Mouse (Mus musculus) naive thymus-derived CD4-positive, alpha-beta T cell, adult 5 months (primary cell): Measurements from ENCODE around the gene Bcap29. TPM values are rescaled to one million over a fixed set of nuclear protein-coding genes. Genes with fewer than 3 reads are reported as not detected.

Experiments used
- polyA plus RNA-seq: library from polyadenylated mRNA; unstranded; fragments of 100-300 nt; shearing (Covaris generic); gene quantifications from one replicate; pipeline ENCODE4 v1.2.1, GENCODE M21; 2017

The Bcap29 gene
- 36.0 TPM for polyA plus RNA-seq

DNA sequence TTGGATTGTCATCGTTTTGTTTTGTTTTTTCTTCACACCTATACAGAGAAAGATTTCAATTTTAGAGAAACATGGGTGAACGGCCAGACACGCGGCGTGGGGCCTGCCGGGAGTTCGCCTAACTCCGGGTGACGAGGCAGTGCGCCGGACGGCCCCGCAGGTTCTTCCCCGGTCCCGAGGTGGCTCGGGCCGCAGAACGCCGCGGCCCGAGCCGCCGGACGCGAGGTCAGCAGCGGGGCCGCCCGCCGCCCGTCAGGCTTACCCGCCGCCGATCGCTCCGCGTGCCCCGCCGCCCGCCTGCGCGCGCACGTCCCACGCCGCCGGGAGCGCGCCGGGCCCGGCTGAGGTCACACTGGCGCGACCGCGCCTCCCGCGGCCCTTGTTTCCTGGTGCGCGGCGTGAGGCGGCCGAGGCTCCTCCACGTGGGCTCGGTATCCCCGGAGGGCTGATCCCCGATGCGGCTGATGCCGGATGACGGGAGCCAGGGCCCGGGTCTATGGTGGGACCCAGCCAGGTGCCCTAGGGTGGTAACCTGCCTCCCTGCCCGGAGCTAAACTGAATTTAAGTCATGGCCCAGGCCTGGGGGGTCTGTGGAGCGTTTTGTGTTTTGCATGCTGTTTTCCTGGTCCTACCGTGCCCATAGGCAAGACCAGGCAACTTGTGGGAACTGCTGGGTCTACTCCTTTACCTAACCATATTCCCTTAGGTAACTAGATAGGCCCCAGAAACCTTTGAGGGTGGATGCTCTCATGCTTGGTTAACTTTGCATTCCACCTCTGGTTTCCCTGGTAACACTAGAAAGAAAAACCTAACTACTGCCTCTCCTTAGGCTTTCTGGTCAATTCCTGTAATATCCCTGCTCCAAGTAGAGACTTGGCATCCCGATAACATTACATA is at the start of gene Bcap29:
Gene Bcap29 (minus strand): TSS at position 316 of the 897 bp plus-strand sequence.

DNA sequence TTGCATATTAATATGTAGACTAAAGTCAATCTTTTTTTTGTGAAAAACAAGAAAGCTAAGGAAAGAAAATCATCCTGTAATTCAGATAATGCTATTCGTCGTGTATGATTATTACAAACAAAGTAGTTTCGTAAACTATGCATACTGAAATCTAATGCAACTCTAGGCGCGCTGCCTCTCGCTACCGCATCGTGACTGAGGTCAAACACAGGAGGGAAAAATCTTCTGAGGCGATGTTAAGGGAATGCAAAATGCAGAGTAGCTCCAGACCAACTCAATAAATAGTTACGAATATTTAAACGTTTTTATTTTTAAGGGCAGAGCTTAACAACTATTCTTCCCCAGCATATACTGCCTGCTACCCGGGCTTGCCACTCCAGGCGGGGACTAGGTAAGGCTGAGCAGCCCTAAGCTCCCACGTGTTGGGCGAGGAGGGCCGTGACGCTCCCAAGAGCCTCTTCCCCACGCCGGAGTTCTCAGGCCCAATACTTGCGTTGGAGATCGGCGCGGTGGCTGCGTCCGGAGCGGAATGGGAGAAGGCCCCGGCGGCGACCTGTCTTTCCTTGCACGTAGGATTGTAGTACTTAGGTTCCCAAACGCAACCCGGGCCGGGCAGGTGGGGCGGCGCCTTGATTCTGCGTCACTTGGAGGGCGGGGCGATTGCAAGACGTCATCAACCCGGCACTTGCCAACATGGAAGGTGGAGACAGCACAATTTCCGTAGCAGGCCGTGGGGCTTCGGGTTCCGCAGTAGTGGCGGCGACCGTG is 19.9 kb upstream of the Bcap29 start, which contains the start of the genes Dus4l and Cog5:
Gene Dus4l (minus strand): TSS at position 630 of the 768 bp plus-strand sequence.
Gene Cog5 (plus strand): TSS at position 673 of the 768 bp plus-strand sequence.

Other genes starting within 250 kb of the Bcap29 start
- not detected for gene Slc26a3, start 243.8 kb downstream of the Bcap29 start, polyA plus RNA-seq
- 44.4 TPM for gene Cbll1, start 135.0 kb downstream of the Bcap29 start, polyA plus RNA-seq
- not detected for gene Slc26a4, start 74.7 kb downstream of the Bcap29 start, polyA plus RNA-seq
- gene Dus4l, start 20.2 kb upstream of the Bcap29 start, polyA plus RNA-seq: 8.0 TPM
- 39.5 TPM for gene Cog5, start 20.2 kb upstream of the Bcap29 start, polyA plus RNA-seq
- 0.52 TPM for gene Gpr22, start 79.3 kb upstream of the Bcap29 start, polyA plus RNA-seq